Mouse (Mus musculus) right cerebral cortex, adult 18-20 months (tissue): ENCODE measurements at regions not wholly inside any gene's neighbourhood (a gene's known extent, or its start where the extent isn't known, plus 50 kb on each side); places are given as distances from the start of the nearest gene placed in this dataset.

Experiments
- DNase-seq: peaks from one replicate; pipeline ENCODE4 v3.0.0; 2022; ENCODE audit warnings: mixed read lengths

DNA sequence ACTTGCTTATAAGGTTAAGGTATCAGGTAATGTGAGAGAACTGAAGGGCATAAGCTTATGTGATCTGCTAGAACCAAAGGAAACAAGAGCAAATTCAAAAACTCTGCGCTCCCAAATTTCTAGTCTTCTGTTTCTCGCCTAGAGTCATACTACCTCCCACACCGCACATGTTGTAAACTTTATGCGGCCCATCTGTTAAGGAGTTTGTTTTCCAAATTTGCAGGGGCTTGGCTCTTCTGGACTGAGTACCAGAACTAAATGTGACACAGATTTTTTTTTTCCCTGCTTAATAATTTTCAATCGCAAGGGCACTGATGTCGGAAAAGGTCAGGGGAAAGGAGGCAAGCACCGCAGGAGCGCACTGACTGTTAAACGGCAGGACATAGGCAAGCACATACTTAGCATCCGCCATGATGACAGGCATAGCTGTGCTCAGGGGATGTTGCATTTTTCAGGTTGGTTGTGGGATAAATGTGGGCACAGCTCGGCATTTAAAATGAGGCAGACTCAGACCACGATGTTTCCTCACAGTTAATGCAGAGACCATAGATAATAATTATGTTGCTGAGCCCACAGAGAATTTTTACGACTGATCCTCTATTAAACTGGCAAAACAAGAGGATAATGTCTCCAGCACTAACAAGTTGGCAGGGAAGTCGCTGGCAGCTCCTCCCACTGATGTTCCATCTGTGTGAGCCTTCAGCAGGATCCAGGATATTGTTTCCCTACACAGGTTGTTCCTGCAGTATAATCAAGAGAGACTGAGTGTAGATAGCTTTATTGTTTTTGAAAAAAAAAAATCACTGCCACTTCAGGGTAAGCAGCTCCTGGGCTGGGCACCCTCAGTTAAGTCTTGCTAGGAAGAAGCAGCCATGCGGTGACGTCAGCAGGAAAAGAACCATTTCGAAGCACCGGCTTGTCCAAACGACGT is 428.2 kb upstream of the Atp2b1 start:
- DNase-seq, result peak; percentile 75

DNA sequence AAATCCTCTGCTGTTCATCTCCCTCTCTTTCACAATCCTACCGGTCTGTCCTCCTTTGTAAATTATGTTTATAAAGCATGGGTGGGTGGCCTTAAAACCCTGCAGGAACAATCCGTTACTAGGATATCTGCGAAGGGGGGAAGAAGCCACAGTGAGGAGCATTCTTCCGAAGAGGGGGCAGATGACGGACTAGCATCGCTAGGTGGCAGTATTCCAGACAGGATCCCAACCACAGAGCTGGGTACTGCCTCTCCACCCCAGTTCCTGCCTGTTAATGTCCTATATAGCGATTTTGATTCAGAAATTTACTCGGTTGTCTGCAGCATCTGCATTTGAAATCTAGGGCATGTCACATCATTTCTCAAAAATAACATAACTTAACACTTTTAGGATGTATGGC is 419.9 kb upstream of the Atp2b1 start:
- DNase-seq, result peak; percentile 71

DNA sequence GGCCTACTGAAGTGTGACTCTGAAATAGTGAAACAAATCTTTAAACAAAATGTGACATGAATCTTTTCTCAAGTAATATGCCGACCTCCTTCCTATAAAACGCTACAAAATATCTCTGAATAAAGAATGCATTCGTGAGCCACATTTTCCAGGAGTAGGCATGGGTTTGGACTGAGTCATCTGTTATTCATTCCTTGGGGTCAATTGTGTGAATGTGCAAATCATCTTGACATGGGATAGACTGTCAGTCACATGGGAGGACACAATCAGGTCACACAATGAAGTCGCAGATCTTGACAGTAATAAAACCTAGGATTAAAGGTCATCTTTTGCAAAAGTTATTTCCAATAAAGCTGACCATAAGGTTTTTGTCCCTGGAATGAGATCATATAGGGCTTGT is 418.0 kb upstream of the Atp2b1 start:
- DNase-seq, result no peak

DNA sequence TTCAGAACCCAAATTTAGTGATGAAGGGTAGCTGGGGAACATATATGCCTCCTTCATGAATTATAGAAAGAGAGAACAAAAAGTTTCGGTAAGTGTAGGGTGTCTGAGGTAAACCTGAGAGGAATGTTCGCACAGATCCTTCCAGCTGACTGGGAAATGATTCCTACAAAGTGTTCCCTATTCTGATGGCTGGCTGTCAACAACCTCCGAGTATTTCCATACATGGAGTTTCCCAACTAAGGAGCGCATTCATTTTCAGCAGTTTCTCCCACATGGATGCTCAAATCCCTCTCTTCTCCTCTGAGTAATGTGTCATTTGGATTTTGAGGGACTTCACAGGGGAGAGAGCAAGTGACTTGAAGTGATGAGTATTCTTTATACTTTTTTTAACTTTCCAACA is 413.9 kb upstream of the Atp2b1 start:
- DNase-seq, result no peak

DNA sequence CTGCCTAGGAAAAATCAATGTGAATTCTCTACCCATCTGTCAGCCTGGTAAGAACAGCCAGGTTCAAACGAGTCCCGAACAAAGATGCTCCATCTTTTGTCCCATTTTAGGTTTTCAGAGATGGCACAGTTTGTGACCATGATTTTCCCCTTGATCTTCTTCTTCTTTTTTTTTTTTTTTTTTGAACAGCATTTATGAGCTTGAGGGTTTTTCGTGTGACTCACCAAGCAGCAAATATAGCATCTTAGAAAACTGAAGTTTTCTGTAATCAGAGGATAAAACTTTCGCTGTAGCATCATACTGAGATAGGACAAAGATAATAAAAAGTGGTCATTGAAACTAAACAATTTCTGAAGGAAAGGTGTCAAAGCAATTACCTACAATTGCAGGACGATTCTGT is 412.6 kb upstream of the Atp2b1 start:
- DNase-seq, result no peak

DNA sequence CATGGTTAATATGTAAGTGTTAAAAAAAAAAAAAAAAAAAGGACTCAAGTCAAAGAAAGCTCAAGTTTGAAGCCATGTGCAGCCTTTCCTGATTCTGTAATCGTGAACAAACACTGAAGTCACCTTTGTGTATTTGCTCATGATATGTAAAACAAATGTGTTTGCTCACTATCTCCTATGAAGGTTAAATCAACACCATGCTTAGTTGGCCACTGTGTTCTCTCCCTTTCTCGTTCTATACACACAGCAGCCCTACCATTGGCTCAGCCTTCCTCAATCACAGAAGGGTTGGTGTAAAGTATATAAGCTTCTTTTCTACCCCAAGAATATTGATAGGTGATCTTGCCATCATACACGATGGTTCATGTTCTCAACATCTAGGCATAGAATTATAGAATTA is 409.7 kb upstream of the Atp2b1 start:
- DNase-seq, result no peak

DNA sequence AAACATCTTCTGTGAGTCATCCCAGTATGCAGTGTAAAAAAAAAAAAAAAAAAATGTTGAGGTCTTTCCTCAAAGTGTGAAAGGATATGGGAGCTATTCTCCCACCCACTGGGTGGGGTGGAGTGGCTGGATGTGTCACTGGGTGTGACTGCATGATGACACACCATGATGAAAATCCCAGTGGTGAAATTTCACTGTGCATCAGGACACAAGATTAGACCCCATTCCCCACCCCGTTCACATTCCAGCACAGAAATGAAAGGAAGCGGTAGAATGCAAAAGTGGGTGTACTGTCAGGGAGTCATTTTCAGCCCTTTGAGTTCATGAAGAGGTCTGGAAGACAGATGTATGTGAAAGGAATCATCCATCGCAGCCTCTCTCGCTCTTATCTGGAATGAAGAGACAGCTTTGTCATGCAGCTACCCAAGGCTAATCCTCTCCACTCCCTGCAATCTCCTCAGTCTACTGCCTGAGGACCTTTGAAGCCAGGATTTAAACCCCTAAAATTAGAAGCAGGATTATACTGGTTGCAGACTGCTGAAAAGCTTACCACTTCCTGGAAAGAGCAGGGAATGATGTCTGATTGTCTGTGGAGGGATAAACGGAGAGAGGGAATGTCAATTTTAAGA is 405.6 kb upstream of the Atp2b1 start:
- peak; percentile 34 for DNase-seq

DNA sequence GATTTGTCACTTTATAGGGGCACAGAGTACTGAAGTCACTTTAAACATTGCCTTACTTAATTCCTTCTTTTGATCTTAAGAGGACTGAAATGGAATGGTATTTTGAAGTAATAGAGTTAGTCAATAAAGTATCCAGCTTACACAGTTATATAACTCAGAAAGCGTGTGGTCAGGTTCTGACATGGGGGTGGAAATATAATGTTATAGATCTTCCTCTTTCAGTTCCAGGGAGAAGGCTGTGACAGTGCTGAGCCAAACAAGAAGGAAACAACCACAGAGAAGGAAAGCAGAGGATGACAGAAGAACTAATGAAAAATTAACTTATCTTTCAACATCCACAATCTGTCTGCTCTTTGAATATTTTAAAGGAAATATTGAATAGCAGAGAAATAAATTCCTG is 399.4 kb upstream of the Atp2b1 start:
- DNase-seq, result no peak

DNA sequence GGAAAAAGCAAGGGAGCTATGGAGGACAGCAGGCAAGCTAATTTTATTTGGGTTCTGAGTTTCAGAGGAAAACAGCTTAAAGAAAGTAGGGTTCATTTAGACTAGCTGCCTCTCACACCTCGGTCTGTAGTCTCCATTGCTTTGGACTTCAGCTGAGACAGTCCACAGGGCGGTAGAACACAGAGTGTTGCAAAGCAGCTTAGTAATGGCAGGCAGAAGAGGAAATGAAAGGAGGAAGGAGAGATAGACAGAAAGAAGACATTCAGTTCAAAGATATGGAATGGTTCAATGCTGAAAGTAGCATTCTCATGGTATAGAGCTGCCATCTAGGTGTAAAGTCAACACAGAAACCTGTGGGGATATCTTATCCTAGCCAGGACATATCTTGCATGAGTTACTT is 396.6 kb upstream of the Atp2b1 start:
- DNase-seq, result no peak

DNA sequence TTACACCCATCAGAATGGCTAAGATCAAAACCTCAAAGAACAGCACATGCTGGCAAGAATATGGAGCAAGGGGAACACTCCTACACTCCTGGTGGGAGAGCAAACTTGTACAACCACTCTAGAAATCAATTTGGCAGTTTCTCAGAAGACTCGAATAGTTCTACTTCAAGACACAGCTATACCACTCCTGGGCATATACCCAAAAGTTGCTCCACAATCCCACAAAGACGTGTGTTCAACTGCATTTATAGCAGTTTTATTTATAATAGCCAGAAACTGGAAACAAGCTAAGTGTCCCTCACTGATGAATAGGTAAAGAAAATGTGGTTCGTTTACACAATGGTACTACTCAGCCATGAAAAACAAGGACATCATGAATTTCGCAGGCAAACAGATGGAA is 384.6 kb upstream of the Atp2b1 start:
- DNase-seq, result peak; percentile 53

DNA sequence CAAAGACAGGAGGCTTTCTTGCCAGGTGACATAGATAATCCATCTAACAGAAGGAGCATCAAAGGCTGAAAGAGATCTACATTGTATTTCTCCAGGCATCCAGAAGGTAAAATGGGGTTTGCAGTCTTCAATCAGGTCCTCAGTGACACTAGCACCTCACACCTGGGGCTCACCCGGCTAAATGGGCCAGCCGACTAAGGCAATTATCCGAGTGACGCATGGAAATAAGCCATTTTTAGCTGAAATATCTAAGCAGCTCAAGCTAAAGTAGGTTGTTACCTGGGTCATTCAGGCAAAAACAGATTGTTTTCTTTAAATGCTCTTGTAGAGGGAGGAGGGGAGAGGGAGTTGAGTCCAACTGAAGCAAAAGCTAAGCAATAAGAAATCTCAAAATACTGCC is 382.8 kb upstream of the Atp2b1 start:
- DNase-seq, result no peak

DNA sequence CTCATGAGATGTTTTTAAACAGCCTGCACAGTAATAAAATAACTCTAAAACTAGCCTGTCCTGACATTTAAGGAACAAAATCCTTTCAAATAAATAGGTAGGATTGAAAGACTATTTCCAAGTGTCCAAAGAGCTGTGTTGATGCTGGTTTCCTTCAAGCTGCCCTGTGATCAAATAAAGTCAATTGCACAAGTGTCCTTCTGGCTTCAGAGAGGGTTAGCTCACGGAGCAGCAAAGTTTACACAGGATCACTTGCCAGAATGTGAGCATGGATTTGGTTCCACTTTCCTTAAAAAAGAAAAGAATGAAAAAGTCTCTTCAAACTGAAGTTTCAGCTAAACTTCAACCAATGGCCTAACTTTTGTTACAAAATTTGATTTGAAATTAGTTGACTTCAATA is 375.5 kb upstream of the Atp2b1 start:
- DNase-seq, result no peak

DNA sequence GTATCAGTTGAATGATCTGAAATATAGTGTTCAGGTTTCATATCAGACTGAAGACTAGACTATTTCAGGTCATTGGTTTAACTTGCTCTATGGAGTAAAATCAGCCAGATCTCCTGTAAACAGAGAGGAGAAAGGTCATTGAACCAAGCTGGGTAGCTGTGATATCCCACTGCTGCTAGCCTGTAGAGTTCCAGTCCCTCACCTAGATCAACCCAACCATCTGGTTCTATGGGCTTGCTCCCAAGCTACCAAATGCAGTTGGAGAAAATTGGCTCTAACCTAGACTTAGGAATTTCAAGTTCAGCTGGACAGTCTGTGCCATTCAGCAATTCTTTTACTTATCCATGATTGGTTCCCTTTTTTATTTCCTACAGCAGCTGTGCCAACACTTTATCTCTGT is 373.1 kb upstream of the Atp2b1 start:
- no peak for DNase-seq

DNA sequence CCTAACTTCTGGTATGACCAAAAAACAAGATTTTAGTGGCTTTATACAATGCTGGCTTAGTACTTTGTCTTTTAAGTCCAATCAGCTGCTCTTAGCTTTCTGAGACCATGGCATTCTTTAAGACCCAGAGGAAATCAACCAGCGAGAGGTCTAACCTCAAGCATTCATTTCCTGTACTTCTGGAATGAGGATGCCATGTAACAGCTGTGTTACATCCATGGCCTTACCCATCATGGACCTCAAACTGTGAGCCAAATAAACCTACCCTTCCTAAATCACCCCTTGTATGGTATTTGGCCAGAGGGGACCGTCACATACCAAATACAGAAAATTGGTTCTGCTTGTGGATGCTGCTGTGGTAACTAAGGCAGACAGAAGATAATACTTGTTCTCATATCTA is 372.1 kb upstream of the Atp2b1 start:
- DNase-seq, result no peak

DNA sequence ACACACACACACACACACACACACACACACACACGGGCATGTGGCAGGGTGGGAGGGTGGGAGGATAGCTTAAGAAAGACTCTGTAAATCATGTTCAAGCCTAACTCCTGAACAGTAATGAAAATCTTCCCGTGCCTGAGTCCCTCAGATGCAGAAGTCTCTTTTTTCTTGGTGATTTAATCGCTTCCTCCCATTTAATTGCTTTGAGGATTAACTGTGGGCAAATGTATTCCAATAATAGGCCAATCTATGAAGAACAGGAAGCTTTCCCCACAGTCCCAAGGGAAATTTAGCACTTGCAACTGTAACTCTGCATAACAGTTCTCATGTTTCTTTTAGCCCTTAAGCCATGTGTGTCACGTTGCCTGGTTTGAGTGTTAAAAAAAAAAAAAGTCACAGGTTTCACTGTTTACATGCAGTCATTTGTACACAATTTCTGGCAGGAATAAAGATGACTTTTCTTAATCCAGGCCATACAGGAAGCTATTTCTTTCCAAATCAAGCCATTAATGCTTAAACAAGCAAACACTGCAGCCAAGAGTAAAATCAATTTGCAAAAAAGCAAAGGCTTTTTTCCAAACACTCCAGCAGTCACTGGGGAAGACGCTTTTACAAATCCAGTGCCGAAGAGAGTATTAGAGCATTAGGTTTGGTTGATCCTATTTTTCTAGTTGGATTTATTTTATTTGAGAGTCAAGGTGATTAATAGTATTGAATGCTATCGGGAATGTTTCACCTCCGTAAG is 370.8 kb upstream of the Atp2b1 start:
- DNase-seq, result no peak

DNA sequence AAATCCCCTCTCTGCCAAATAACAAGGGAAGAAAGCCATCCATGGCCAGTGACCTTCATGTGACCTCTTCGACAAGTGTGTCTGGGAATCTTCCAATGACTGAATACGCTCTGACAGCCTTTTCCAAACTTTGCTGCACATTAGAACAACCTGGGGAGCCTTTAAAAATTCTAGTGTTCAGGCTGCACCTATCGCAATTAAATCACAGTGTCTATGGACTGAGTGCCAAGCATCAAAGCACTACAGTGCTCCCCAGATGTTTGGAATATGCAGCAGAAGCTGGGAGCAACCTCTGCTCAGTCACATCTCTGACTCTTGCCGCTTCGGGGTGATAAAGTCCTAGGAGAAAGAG is 370.2 kb upstream of the Atp2b1 start:
- DNase-seq, result no peak

DNA sequence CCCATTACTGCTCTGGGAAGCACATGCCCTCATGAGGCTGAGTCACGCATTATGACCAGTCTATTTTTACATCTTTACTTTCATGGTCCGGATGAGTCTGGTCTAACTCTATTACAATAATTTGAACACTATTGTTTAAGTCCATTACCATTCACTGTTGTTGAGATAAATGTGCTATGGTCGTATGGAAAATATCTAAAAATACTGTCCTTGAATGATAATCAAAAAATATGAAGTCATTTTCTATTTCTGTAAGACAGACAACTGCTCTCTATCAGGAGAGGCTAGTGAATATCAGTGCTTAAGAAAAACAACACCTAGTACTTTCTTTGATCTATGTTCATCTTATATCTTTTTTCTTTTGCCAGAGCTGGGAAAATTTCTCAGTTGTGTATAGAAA is 359.6 kb upstream of the Atp2b1 start:
- no peak for DNase-seq

DNA sequence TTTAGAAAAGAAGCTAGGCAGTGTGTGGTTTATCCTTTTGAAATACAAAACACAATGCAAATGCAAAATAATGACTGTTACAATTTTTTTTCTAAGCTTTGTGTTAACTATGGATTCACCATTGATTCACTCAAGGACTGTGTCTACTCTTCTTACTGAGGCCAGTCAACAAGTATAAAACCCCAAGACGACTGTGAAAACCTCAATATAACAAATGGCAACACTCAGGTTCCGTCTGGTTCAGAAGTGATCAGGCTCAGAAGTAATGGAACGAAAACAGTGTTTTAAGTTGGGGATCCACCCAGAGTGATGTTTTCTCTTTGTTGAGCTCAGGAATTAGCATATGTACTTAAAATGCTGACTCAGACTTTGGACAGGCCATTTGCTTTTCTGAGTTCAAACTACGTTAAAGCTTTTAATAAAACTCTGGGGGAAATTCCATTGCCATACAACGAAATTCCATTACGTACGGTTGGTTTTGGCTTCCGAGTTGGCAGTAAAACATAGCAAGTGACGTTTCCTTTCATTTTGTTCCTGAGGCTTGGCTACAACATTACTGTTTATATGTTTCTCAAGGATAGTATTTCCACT is 356.6 kb upstream of the Atp2b1 start:
- no peak for DNase-seq

DNA sequence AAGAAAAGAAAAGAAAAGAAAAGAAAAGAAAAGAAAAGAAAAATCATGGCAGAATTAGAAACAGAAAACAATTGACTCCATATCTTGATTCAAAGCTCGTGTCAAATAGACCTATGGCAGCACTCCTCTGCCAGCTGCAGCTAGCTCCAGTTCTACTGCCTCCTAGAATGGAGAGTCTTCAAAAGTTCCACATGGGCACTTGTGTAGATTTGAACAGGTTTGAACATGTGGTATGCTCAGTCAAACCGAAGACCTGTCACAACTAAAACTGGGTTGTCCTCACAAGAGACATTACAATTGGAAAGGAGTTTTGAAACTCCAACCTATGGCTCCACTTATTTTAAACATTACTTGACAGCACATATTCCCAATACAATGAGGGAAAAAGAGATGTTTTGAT is 355.6 kb upstream of the Atp2b1 start:
- no peak for DNase-seq

DNA sequence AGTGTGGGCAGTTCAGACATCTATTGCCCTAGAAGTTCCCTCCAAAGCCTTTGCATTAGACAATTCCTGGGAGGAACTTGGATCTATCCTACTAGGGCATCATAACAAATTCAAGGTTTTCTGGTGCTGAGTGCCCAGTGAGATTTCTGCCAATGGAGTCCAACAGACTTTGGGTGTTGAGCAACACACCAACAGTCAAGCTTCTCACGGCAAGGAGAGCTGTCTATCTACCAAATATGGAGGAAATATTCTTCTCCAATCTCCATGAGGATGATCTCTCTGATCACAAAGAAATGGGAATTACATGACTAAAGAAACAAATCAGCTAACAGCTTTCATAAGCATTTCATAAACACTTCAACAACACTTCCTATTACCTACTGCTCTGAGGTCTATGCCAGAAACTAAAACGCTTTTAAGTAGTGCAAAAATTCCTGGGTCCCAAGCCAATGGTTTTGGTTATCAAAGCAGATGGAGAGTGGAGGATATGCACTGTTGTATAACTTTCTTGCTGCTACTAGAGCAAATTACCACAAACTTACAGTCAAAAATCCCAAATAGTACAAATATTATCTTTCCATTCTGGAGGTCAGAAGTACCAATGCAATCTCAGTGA is 351.8 kb upstream of the Atp2b1 start:
- no peak for DNase-seq

DNA sequence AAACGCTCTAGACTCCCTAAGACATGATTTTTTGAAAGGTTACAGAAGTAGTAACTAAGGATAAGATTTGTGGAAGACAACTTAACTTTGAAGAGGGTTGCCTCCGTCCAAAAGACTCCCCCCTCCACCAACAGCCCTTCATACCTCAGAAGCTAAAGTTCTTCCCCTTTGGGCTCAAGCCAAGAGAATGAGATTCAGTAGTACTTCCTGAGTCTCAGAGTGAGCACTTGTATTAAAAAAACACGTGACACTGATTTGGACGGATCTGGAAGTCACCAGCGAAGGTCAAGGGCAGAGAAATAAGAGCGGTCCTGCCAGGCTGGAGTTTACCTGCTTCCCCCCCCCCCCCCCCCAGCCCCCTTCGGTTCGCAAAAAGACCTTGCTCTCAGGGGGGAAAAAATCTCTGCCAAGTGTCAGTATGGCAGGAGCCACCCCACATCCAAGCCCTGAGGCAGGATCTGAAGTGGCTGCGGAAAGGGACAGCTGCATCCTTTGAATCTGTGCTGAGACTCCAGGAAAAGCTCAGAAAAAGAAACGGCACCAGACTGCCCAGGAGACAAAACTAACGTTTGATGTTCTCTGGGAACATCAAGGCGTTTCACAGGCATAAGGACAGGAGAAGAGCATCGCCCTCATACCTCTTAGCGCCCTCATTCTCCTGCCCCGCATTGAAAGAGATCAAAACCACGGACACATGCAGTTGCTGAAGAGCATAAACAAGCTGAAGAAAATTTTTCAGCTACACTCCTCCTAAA is 341.2 kb upstream of the Atp2b1 start:
- DNase-seq, result no peak

DNA sequence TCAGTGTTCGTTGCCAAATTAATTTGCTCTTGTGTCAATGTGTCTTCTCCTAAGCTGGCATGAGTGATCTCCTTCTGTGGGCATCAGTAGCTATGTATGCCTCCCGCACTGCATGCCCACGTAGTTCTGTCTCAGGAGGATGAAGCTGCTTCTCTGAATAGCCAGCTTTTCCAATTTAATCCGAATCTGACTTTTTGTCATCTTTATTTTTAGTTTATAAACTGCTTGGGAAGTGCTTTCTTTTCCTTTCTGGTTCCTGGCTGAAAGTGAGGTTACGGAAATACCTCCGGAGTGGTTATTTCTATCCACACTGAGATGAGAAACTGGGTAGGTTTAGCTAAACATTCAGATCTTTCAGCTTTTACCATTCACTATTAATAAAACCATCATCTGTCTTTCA is 337.2 kb upstream of the Atp2b1 start:
- DNase-seq, result peak; percentile 38
